Mouse (Mus musculus) leukemia stem cell, adult 10-12 weeks (primary cell): ENCODE results near the gene Bcl2a1c. TPM values are rescaled to one million over a fixed set of nuclear protein-coding genes. Genes with fewer than 3 reads are reported as not detected.

ENCODE experiments used
- polyA plus RNA-seq: library from polyadenylated mRNA; stranded (reverse); fragments of >175 nt; gene quantifications from 2 replicates; pipeline ENCODE4 v1.2.3, GENCODE M21; 2012; ENCODE audit warnings: low replicate concordance

The Bcl2a1c gene
- not detected in 2 replicates for polyA plus RNA-seq

DNA sequence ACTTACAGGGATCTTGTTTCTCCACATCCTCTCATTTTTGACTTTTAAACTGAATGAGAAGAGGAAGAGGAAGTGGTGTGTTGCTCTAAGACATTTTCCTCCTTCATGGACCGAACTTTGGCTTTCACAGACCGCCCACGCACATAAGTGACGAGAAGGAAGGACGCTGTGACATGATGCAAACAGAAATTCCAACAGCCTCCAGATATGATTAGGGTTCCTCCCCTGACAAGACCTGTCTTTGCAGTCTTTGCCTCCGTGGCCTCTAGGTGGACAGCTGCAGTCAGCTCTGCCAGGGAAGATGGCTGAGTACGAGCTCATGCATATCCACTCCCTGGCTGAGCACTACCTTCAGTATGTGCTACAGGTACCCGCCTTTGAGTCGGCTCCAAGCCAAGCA, at the start of gene Bcl2a1c:
Gene Bcl2a1c, plus strand, starts transcription at position 281 of the 400 bp plus-strand sequence.

Other genes with a start within 250 kb of the Bcl2a1c start
- 8.6 and 14.1 TPM in 2 replicates for gene Crtap, start 60.5 kb downstream of the Bcl2a1c start, polyA plus RNA-seq
- 4.7 and 7.2 TPM in 2 replicates for gene Glb1, start 70.9 kb downstream of the Bcl2a1c start, polyA plus RNA-seq
- gene Tmppe, start 71.0 kb downstream of the Bcl2a1c start, polyA plus RNA-seq, result 2.0 and 8.1 TPM in 2 replicates
- gene Ccr4, start 174.8 kb downstream of the Bcl2a1c start, polyA plus RNA-seq, result not detected in 2 replicates
- gene C130032M10Rik, start 185.6 kb downstream of the Bcl2a1c start, polyA plus RNA-seq, result not detected in 2 replicates
- 0.05 and 0.06 TPM in 2 replicates for gene Trim71, start 234.2 kb downstream of the Bcl2a1c start, polyA plus RNA-seq